Mouse (Mus musculus) liver, embryonic 12.5 days (tissue): ENCODE results near the gene Tube1. TPM values are rescaled to one million over a fixed set of nuclear protein-coding genes. Genes with fewer than 3 reads are reported as not detected.

Experiments
- polyA plus RNA-seq: library from polyadenylated mRNA; unstranded; fragments of >200 nt; fragmentation: Nextera tagmentation; extraction: Ambion mirVana; gene quantifications from 2 replicates; pipeline ENCODE4 v1.2.1, GENCODE M21; 2016

Tube1 gene
- polyA plus RNA-seq, 1 experiment from 2014 or later: 9.0 TPM

Other genes starting within 250 kb of the Tube1 start
- gene Lama4, start 168.5 kb upstream of the Tube1 start, polyA plus RNA-seq: 2.8 and 3.2 TPM in 2 replicates
- 1.6 and 1.9 TPM in 2 replicates for gene Fam229b, start 62 bp upstream of the Tube1 start, polyA plus RNA-seq
- not detected in 2 replicates for gene Ccn6, start 29.8 kb downstream of the Tube1 start, polyA plus RNA-seq
- gene Fyn, start 234.9 kb downstream of the Tube1 start, polyA plus RNA-seq: 15.1 and 15.7 TPM in 2 replicates